Mouse (Mus musculus): Measurements from ENCODE around the gene Olfr466.

Gene Olfr466

GRCm38 (mm10) chr13:65149940-65150339 lies at the start of gene Olfr466:
Gene Olfr466, plus strand, starts transcription at chr13:65150240.
- in situ Hi-C loops (cut with MseI, MboI): no loop called here

GRCm38 (mm10) chr13:65100678-65101077 lies 49.4 kb upstream of the Olfr466 start:
- in situ Hi-C loops (cut with MseI, MboI): no loop called here

GRCm38 (mm10) chr13:65101232-65101631 lies 48.8 kb upstream of the Olfr466 start:
- in situ Hi-C loops (cut with MseI, MboI): no loop called here

- in situ Hi-C loops (cut with MseI, MboI): no loop called here
Observed at GRCm38 (mm10) chr13:65111961-65112360, 38.1 kb upstream of the Olfr466 start.

GRCm38 (mm10) chr13:65112459-65113110 lies 37.5 kb upstream of the Olfr466 start, which contains the start of gene Mfsd14b:
Gene Mfsd14b, minus strand, starts transcription at chr13:65112975.
- in situ Hi-C loops (cut with MseI, MboI): no loop called here

- in situ Hi-C loops (cut with MseI, MboI): no loop called here
Observed at GRCm38 (mm10) chr13:65113239-65113638, 36.8 kb upstream of the Olfr466 start.

GRCm38 (mm10) chr13:65120984-65121383 lies 29.1 kb upstream of the Olfr466 start:
- in situ Hi-C loops (cut with MseI, MboI): loop anchor here (10.0 kb wide), 1 partner anchor 86 kb away; the partner anchor contains the start of gene Spata31d1c (in 2 of the 2)

GRCm38 (mm10) chr13:65122111-65122510 lies 27.9 kb upstream of the Olfr466 start:
- in situ Hi-C loops (cut with MseI, MboI): loop anchor here (10.0 kb wide), 1 partner anchor 87 kb away; the partner anchor contains the start of gene Spata31d1c (in 2 of the 2)

- in situ Hi-C loops (cut with MseI, MboI): loop anchor here (10.0 kb wide), 1 partner anchor 92 kb away; the partner anchor contains the start of gene Spata31d1c (in 2 of the 2)
Observed at GRCm38 (mm10) chr13:65127063-65127847, 22.8 kb upstream of the Olfr466 start.

- in situ Hi-C loops (cut with MseI, MboI): no loop called here
Observed at GRCm38 (mm10) chr13:65137789-65138188, 12.3 kb upstream of the Olfr466 start, which contains the start of gene Olfr465-ps1. Gene Olfr465-ps1, plus strand, starts transcription at chr13:65138089.

GRCm38 (mm10) chr13:65174102-65174501 lies 24.1 kb downstream of the Olfr466 start:
- in situ Hi-C loops (cut with MseI, MboI): no loop called here

- in situ Hi-C loops (cut with MseI, MboI): no loop called here
Observed at GRCm38 (mm10) chr13:65175734-65176471, 25.9 kb downstream of the Olfr466 start.

- in situ Hi-C loops (cut with MseI, MboI): no loop called here
Observed at GRCm38 (mm10) chr13:65176472-65177091, 26.5 kb downstream of the Olfr466 start.

- in situ Hi-C loops (cut with MseI, MboI): no loop called here
Observed at GRCm38 (mm10) chr13:65200667-65201066, 50.6 kb downstream of the Olfr466 start.
